Mouse (Mus musculus) forebrain, embryonic 11.5 days (tissue): ENCODE measurements at regions not wholly inside any gene's neighbourhood (a gene's known extent, or its start where the extent isn't known, plus 50 kb on each side); places are given as distances from the start of the nearest gene placed in this dataset.

ENCODE experiments used
- ATAC-seq: fragments of 200-750 bp; cut with Nextera tagmentation; replicated peaks from 2 replicates; pipeline ENCODE4 v1.8.0; 2017; ENCODE audit warnings: moderate TSS enrichment; ENCODE audit not compliant: low FRiP score
- DNase-seq: peaks from one replicate; pipeline ENCODE4 v3.0.0-alpha.2; 2017; ENCODE audit warnings: low spot score
- H3K27ac ChIP-seq: fragments of 300-500 bp; sonication (generic); 2 replicates; pipeline ENCODE4 v1.5.1; 2014; ENCODE audit warnings: low read depth, low read length
- H3K27me3 ChIP-seq: fragments of 300-500 bp; sonication (generic); 2 replicates; pipeline ENCODE4 v1.6.1; 2014; ENCODE audit warnings: mild to moderate bottlenecking, low read length, mixed read lengths; ENCODE audit not compliant: control insufficient read depth, insufficient read depth
- H3K36me3 ChIP-seq: fragments of 300-500 bp; sonication (generic); 2 replicates; pipeline ENCODE4 v1.6.1; 2014; ENCODE audit warnings: mild to moderate bottlenecking, low read length, moderate library complexity, mixed read lengths; ENCODE audit not compliant: control insufficient read depth, insufficient read depth
- H3K4me1 ChIP-seq: fragments of 300-500 bp; sonication (generic); replicated peaks from 2 replicates; pipeline ENCODE4 v1.6.1; 2014; ENCODE audit warnings: low read length, mixed read lengths; ENCODE audit not compliant: control insufficient read depth, insufficient read depth
- H3K4me2 ChIP-seq: fragments of 300-500 bp; sonication (generic); 2 replicates; pipeline ENCODE4 v1.6.1; 2014; ENCODE audit warnings: low read depth, mild to moderate bottlenecking, low read length, moderate library complexity, mixed read lengths; ENCODE audit not compliant: severe bottlenecking
- H3K4me3 ChIP-seq: fragments of 300-500 bp; sonication (generic); 2 replicates; pipeline ENCODE4 v1.5.1; 2014; ENCODE audit warnings: low read depth, low read length
- H3K9ac ChIP-seq: fragments of 300-500 bp; sonication (generic); 2 replicates; pipeline ENCODE4 v1.6.1; 2014; ENCODE audit warnings: low read length
- H3K9me3 ChIP-seq: fragments of 300-500 bp; sonication (generic); 2 replicates; pipeline ENCODE4 v1.6.1; 2016; ENCODE audit warnings: low read length, mixed read lengths; ENCODE audit not compliant: control insufficient read depth
- WGBS: fragments of 180-500 bp; shearing (Covaris S2); extraction: QIAGEN DNeasy Blood & Tissue Kit; methylation state at CpG from one replicate; pipeline ENCODE4 v1.1.7; 2014; 5-methylcytosine and 5-hydroxymethylcytosine counted together

GRCm38 (mm10) chr4:88998286-88998685 lies 118.3 kb upstream of the Ifne start:
- Histone ChIP-seq H3K36me3 (no peaks in the 10 kb centered on the region), H3K4me2 (no peak overlapping the region), H3K27me3 (no peaks in the 10 kb centered on the region), H3K9me3 (no peaks in the 10 kb centered on the region), H3K27ac (no peak overlapping the region), H3K4me1 (no peaks in the 10 kb centered on the region), H3K9ac (no peak overlapping the region), H3K4me3 (no peak overlapping the region)
- no peak for ATAC-seq
- DNase-seq = no peak
- 80% methylated on average over 5 of the region's 5 CpGs for WGBS

- 89% methylated on average over 5 of the region's 5 CpGs for WGBS
Measured at GRCm38 (mm10) chr4:88995129-88995919, 115.3 kb upstream of the Ifne start.

GRCm38 (mm10) chr4:88994486-88994885 lies 114.5 kb upstream of the Ifne start:
- no peaks in the 10 kb centered on the region for H3K9me3 ChIP-seq
- DNase-seq = no peak
- no peak overlapping the region for H3K9ac ChIP-seq
- 93% methylated on average over 4 of the region's 4 CpGs for WGBS
- H3K4me1 ChIP-seq = no peaks in the 10 kb centered on the region
- no peak overlapping the region for H3K4me2 ChIP-seq
- H3K36me3 ChIP-seq = no peaks in the 10 kb centered on the region
- ATAC-seq = no peak
- no peak overlapping the region for H3K27ac ChIP-seq
- no peaks in the 10 kb centered on the region for H3K27me3 ChIP-seq
- H3K4me3 ChIP-seq = no peak overlapping the region

More at GRCm38 (mm10) chr4:88995129-88995919, 115.3 kb upstream of the Ifne start:
- Histone ChIP-seq H3K27me3 (no peaks in the 10 kb centered on the region), H3K9ac (no peak overlapping the region), H3K4me1 (no peaks in the 10 kb centered on the region), H3K4me2 (no peak overlapping the region), H3K27ac (no peak overlapping the region), H3K36me3 (no peaks in the 10 kb centered on the region), H3K9me3 (no peaks in the 10 kb centered on the region), H3K4me3 (no peak overlapping the region)
- ATAC-seq (no peak), DNase-seq (no peak)

GRCm38 (mm10) chr4:88992498-88992897 lies 112.5 kb upstream of the Ifne start:
- WGBS = 88% methylated on average over 2 of the region's 2 CpGs
- no peaks in the 10 kb centered on the region for H3K9me3 ChIP-seq
- no peak for ATAC-seq

GRCm38 (mm10) chr4:88988363-88988762 lies 108.4 kb upstream of the Ifne start:
- Histone ChIP-seq H3K27me3 (no peaks in the 10 kb centered on the region), H3K36me3 (no peaks in the 10 kb centered on the region), H3K4me2 (no peak overlapping the region), H3K9ac (no peak overlapping the region), H3K9me3 (no peaks in the 10 kb centered on the region), H3K4me1 (no peaks in the 10 kb centered on the region), H3K27ac (no peak overlapping the region), H3K4me3 (no peak overlapping the region)
- WGBS = 78% methylated on average over 4 of the region's 4 CpGs
- DNase-seq (no peak), ATAC-seq (no peak)

More at GRCm38 (mm10) chr4:88992498-88992897, 112.5 kb upstream of the Ifne start:
- DNase-seq = no peak
- Histone ChIP-seq H3K27ac (no peak overlapping the region), H3K4me3 (no peak overlapping the region), H3K9ac (no peak overlapping the region), H3K4me1 (no peaks in the 10 kb centered on the region), H3K27me3 (no peaks in the 10 kb centered on the region), H3K4me2 (no peak overlapping the region), H3K36me3 (no peaks in the 10 kb centered on the region)

GRCm38 (mm10) chr4:88987103-88987502 lies 107.1 kb upstream of the Ifne start:
- no peaks in the 10 kb centered on the region for H3K27me3 ChIP-seq
- no peak overlapping the region for H3K4me3 ChIP-seq
- H3K9me3 ChIP-seq = no peaks in the 10 kb centered on the region
- no peak for DNase-seq
- H3K36me3 ChIP-seq = no peaks in the 10 kb centered on the region
- H3K27ac ChIP-seq = no peak overlapping the region
- no peak overlapping the region for H3K9ac ChIP-seq
- no peak for ATAC-seq
- no peak overlapping the region for H3K4me2 ChIP-seq
- no peaks in the 10 kb centered on the region for H3K4me1 ChIP-seq
- WGBS = 68% methylated on average over 1 of the region's 1 CpGs

GRCm38 (mm10) chr4:88982457-88982856 lies 102.5 kb upstream of the Ifne start:
- H3K27me3 ChIP-seq = no peaks in the 10 kb centered on the region
- no peaks in the 10 kb centered on the region for H3K36me3 ChIP-seq
- H3K9ac ChIP-seq = no peak overlapping the region
- no peak overlapping the region for H3K27ac ChIP-seq
- no peak for ATAC-seq
- H3K4me1 ChIP-seq = no peaks in the 10 kb centered on the region
- WGBS = 89% methylated on average over 3 of the region's 3 CpGs
- no peaks in the 10 kb centered on the region for H3K9me3 ChIP-seq
- no peak overlapping the region for H3K4me3 ChIP-seq
- no peak overlapping the region for H3K4me2 ChIP-seq
- no peak for DNase-seq

GRCm38 (mm10) chr4:88977099-88977888 lies 97.3 kb upstream of the Ifne start:
- H3K9ac ChIP-seq = no peak overlapping the region
- H3K4me1 ChIP-seq = no peaks in the 10 kb centered on the region
- no peaks in the 10 kb centered on the region for H3K36me3 ChIP-seq
- ATAC-seq = no peak
- no peak overlapping the region for H3K27ac ChIP-seq
- H3K27me3 ChIP-seq = no peaks in the 10 kb centered on the region
- no peak for DNase-seq
- 78% methylated on average over 3 of the region's 3 CpGs for WGBS
- H3K4me3 ChIP-seq = no peak overlapping the region
- H3K4me2 ChIP-seq = no peak overlapping the region
- no peaks in the 10 kb centered on the region for H3K9me3 ChIP-seq
